Mouse (Mus musculus) heart, postnatal 0 days (tissue): ENCODE measurements around the gene Rbfox1.

ENCODE experiments used
- CTCF ChIP-seq: IDR thresholded peaks from 2 replicates; pipeline ENCODE4 v1.5.1; 2016; ENCODE audit warnings: antibody characterized with exemption, control low read depth, low read depth
- EP300 ChIP-seq: IDR thresholded peaks from 2 replicates; pipeline ENCODE4 v1.6.1; 2016; ENCODE audit warnings: antibody characterized with exemption, low read depth

DNA sequence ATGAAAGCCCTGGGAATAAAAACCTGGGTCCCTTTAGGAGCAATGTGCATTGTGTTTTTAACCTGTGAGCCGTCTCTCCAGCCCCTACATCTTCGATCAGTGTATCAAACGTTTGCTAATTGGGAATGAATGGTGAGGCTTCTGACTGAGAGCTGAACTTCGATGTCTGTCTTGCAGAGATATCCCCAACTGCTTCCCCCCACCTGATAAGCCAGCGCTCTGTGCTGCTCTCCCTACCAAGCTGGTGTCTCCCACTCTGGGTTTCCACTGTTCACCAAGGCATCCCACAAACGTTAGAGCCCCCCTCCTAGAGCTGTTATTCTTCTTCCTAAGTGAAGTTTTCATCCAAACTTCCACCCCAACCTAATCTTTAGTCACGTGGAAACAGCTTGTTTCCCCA lies 1112.7 kb downstream of the Rbfox1 start:
- no peak for TF ChIP-seq CTCF
- no peak for TF ChIP-seq EP300
